17 mouse cellular contexts compared by ENCODE assay signal in genomic region chr2:158302807-158303206, GRCm38 (mm10). TPM values are rescaled to one million over a fixed set of nuclear protein-coding genes. Genes with fewer than 3 reads are reported as not detected.
"Had no signal": no experiment of that assay in that cellular context is flagged by ENCODE, and none has a peak within 500 bp of the region (broad histone marks: within the 10 kb centered on the region; RNA-seq: fewer than 3 reads in every experiment).

No protein-coding gene starts in this region.

- H3K27ac ChIP-seq: intestine, embryonic 15.5 days; left cerebral cortex, adult 2 months; limb, embryonic 10.5 days; midbrain, embryonic 12.5 days; neural tube, embryonic 13.5 days; stomach, postnatal 0 days had no signal

- ATAC-seq: intestine, embryonic 15.5 days; midbrain, embryonic 16.5 days had no signal

- DNase-seq: kidney, adult 18-20 months; lung, adult 18-20 months; right cerebral cortex, postnatal 25 days; thymus, adult 18-20 months; thymus, postnatal 14 days had no signal

- H3K4me2 ChIP-seq: intestine, embryonic 15.5 days; midbrain, embryonic 12.5 days; neural tube, embryonic 13.5 days had no signal

- H3K9ac ChIP-seq: intestine, embryonic 15.5 days; midbrain, embryonic 12.5 days; neural tube, embryonic 13.5 days had no signal

- H3K4me3 ChIP-seq: intestine, embryonic 15.5 days; left cerebral cortex, adult 2 months; limb, embryonic 10.5 days; midbrain, embryonic 12.5 days; neural tube, embryonic 13.5 days had no signal

- H3K9me3 ChIP-seq: intestine, embryonic 15.5 days; limb, embryonic 10.5 days; midbrain, embryonic 12.5 days had no signal

- H3K27me3 ChIP-seq: intestine, embryonic 15.5 days; midbrain, embryonic 12.5 days; neural tube, embryonic 13.5 days had no signal

- H3K36me3 ChIP-seq: intestine, embryonic 15.5 days; limb, embryonic 10.5 days; midbrain, embryonic 12.5 days; neural tube, embryonic 13.5 days had no signal

RNA-seq across cellular contexts. Expression of gene Lbp, which starts 3.5 kb away (rescaled TPM):
- total RNA-seq: megakaryocyte-erythroid progenitor cell, adult 5-6 weeks had no signal

RNA-seq across cellular contexts. Expression of gene Bpi, which starts 44.9 kb away (rescaled TPM):
- total RNA-seq: layer of hippocampus, postnatal 25 days; left cerebral cortex, adult 2 months; left cerebral cortex, postnatal 14 days; megakaryocyte-erythroid progenitor cell, adult 5-6 weeks had no signal
- polyA plus RNA-seq: intestine, embryonic 15.5 days; kidney, embryonic 16.5 days; limb, embryonic 10.5 days; lung, embryonic 16.5 days; midbrain, embryonic 12.5 days; midbrain, embryonic 16.5 days; neural tube, embryonic 13.5 days; stomach, postnatal 0 days had no signal
